Mouse (Mus musculus) olfactory bulb, adult 2 months (tissue): Measurements from ENCODE around the gene Erg.

Source experiments
- CTCF ChIP-seq: fragments of 200-500 bp; IDR thresholded peaks from 2 replicates; pipeline ENCODE4 v1.5.1; 2012; ENCODE audit warnings: low read depth, mild to moderate bottlenecking, low read length, moderate library complexity; ENCODE audit not compliant: insufficient read depth
- POLR2A ChIP-seq: fragments of 200-500 bp; IDR thresholded peaks from 2 replicates; pipeline ENCODE4 v1.6.1; 2012; ENCODE audit warnings: mild to moderate bottlenecking, low read depth, low read length, moderate library complexity; ENCODE audit not compliant: insufficient read depth

- TF ChIP-seq CTCF (no peak), POLR2A (no peak)
Measured at GRCm38 (mm10) chr16:95490386-95490785, 96.0 kb downstream of the Erg start.
